Mouse (Mus musculus): ENCODE measurements around the gene Bag2.
A peak's percentile ranks its signal among the peaks of the same experiment; 100 is the strongest.

Bag2 gene

GRCm38 (mm10) chr1:33757491-33758041 lies at the start of gene Bag2:
Bag2 (minus strand) TSS chr1:33757795.
- peak; percentile 77 for DNase-seq (ENCODE audit: low spot score)

- no peak for DNase-seq (ENCODE audit: low spot score)
These were observed 45.7 kb upstream of the Bag2 start for GRCm38 (mm10) chr1:33803323-33803722.

- no peak for DNase-seq (ENCODE audit: low spot score)
These were observed 42.0 kb upstream of the Bag2 start for GRCm38 (mm10) chr1:33799620-33800019.

GRCm38 (mm10) chr1:33788493-33788892 lies 30.9 kb upstream of the Bag2 start:
- DNase-seq (ENCODE audit: low spot score): no peak

- no peak for DNase-seq (ENCODE audit: low spot score)
These were observed 30.5 kb upstream of the Bag2 start for GRCm38 (mm10) chr1:33788072-33788471.

- no peak for DNase-seq (ENCODE audit: low spot score)
These were observed 27.0 kb upstream of the Bag2 start for GRCm38 (mm10) chr1:33784561-33784960.

- DNase-seq (ENCODE audit: low spot score): no peak
These were observed 18.6 kb upstream of the Bag2 start for GRCm38 (mm10) chr1:33776175-33776611.

GRCm38 (mm10) chr1:33772106-33772505 lies 14.5 kb upstream of the Bag2 start:
- DNase-seq (ENCODE audit: low spot score): no peak

- no peak for DNase-seq (ENCODE audit: low spot score)
These were observed 14.0 kb upstream of the Bag2 start for GRCm38 (mm10) chr1:33771621-33772020.

- DNase-seq (ENCODE audit: low spot score): no peak
These were observed 11.2 kb upstream of the Bag2 start for GRCm38 (mm10) chr1:33768827-33769226.

- no peak for DNase-seq (ENCODE audit: low spot score)
These were observed 10.6 kb upstream of the Bag2 start for GRCm38 (mm10) chr1:33768091-33768787.

GRCm38 (mm10) chr1:33766520-33767508 lies 9.2 kb upstream of the Bag2 start:
- DNase-seq (ENCODE audit: low spot score): no peak

GRCm38 (mm10) chr1:33765468-33766080 lies 8.0 kb upstream of the Bag2 start:
- no peak for DNase-seq (ENCODE audit: low spot score)

- DNase-seq (ENCODE audit: low spot score): no peak
These were observed 6.2 kb upstream of the Bag2 start for GRCm38 (mm10) chr1:33763826-33764225.

GRCm38 (mm10) chr1:33758488-33758887 lies 893 bp upstream of the Bag2 start:
- no peak for DNase-seq (ENCODE audit: low spot score)

- DNase-seq (ENCODE audit: low spot score): no peak
These were observed 572 bp downstream of the Bag2 start for GRCm38 (mm10) chr1:33757033-33757413.

GRCm38 (mm10) chr1:33756258-33757032 lies 1.1 kb downstream of the Bag2 start:
- DNase-seq (ENCODE audit: low spot score): no peak

GRCm38 (mm10) chr1:33755799-33756198 lies 1.8 kb downstream of the Bag2 start:
- no peak for DNase-seq (ENCODE audit: low spot score)

- DNase-seq (ENCODE audit: low spot score): no peak
These were observed 2.4 kb downstream of the Bag2 start for GRCm38 (mm10) chr1:33754965-33755735.

- no peak for DNase-seq (ENCODE audit: low spot score)
These were observed 3.5 kb downstream of the Bag2 start for GRCm38 (mm10) chr1:33754089-33754488.

GRCm38 (mm10) chr1:33751283-33751682 lies 6.3 kb downstream of the Bag2 start:
- no peak for DNase-seq (ENCODE audit: low spot score)
